Mouse (Mus musculus) cortical plate, adult 2 months (tissue): ENCODE data around the gene Sapcd2.

Experiments
- CTCF ChIP-seq: fragments of 200-500 bp; IDR thresholded peaks from 2 replicates; pipeline ENCODE4 v1.5.1; 2011; ENCODE audit warnings: mild to moderate bottlenecking, control low read depth, low read length; ENCODE audit not compliant: insufficient read depth; ENCODE audit errors: extremely low read depth
- POLR2A ChIP-seq: fragments of 200-500 bp; IDR thresholded peaks from 2 replicates; pipeline ENCODE4 v1.6.1; 2011; ENCODE audit warnings: mild to moderate bottlenecking, low read length, control low read depth; ENCODE audit not compliant: insufficient read depth; ENCODE audit errors: extremely low read depth

GRCm38 (mm10) chr2:25365091-25365761 is 6.9 kb upstream of the Sapcd2 start, which contains the start of gene Uap1l1:
- TF ChIP-seq POLR2A (peak; percentile 68; the same call in 1 of the 2 replicates), CTCF (no peak)
